Mouse (Mus musculus) adrenal gland, postnatal 14 days (tissue): ENCODE data around the gene Tmem189. TPM values are rescaled to one million over a fixed set of nuclear protein-coding genes. Genes with fewer than 3 reads are reported as not detected.

Source experiments
- microRNA-seq, 2 experiments: library from miRNA; unstranded; fragments of <30 nt; microRNA quantifications; one replicate each; pipeline ENCODE4 v1.2.0; 2021
- total RNA-seq: library from RNA; stranded (reverse); gene quantifications from 2 replicates; pipeline ENCODE4 v1.2.3, GENCODE M21; 2021

Tmem189 gene
- total RNA-seq, 1 experiment from 2014 or later, result 30.7 TPM

Small RNA genes lying within 50 kb of the gene (microRNA-seq; reads per million reads assigned to microRNA genes)
- gene Gm22355, result 0 reads per million in 2 experiments

Other genes starting within 250 kb of the Tmem189 start
- 57.6 and 62.9 TPM in 2 replicates for gene Rnf114, start 197.2 kb downstream of the Tmem189 start, total RNA-seq
- gene Spata2, start 196.9 kb downstream of the Tmem189 start, total RNA-seq, result 30.1 and 32.5 TPM in 2 replicates
- 7.2 and 10.6 TPM in 2 replicates for gene Snai1, start 151.6 kb downstream of the Tmem189 start, total RNA-seq
- gene Ube2v1, start 57.7 kb downstream of the Tmem189 start, total RNA-seq, result 172 and 174 TPM in 2 replicates
- 19.2 and 23.8 TPM in 2 replicates for gene Gm20431, start 28.3 kb downstream of the Tmem189 start, total RNA-seq
- gene Cebpb, start 907 bp downstream of the Tmem189 start, total RNA-seq, result 358 and 403 TPM in 2 replicates
- 48.2 and 54.3 TPM in 2 replicates for gene Ptpn1, start 242.2 kb upstream of the Tmem189 start, total RNA-seq